ENCODE assay signal across 11 mouse cellular contexts in the genomic region with DNA sequence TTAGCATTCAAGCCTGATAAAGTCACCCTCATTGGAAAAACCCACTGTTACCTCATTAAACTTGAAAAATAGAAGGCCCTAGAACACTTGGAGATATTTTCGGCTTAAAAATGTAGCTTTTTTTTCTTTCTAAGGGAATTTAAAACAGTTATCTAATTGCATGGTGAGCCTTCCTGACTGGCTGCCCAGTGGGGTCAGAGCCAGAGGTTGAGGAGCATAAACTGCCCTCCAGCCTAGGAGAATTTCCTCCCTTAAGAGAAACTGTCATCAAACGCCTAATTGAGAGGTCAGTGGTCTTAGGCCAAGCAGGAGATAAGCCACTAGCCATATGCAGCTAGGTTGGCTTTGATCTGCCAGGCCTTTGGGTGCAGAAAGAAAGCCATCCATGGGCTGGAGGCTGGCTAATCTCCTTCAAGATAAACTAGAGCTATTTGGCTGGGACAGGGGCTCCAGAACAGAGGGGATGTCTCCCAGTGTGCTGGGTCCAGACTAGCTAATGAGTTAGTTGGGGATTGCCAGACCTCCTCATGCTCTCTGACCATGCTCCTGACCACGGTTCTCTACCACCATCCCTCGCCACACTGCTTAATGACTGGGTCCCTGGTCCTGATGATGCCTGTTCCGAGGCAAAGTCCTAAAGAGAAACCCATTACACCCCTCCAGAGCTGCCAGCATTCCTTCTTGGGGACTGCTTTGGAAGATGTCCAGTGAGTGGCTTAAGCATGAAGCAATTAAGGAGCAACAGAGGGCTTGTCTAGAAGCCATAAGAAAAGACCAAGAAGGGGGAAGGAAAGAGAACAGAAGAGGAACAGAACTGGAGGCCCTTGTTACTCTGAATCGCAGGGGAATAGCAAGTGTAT.
DNase-seq lines count a peak whose midpoint lies in the region; ATAC-seq lines count a peak whose summit lies in the region.
"Had no signal": no experiment of that assay in that cellular context is flagged by ENCODE, and none has a peak within 500 bp of the region (broad histone marks: within the 10 kb centered on the region; RNA-seq: fewer than 3 reads in every experiment).

No protein-coding gene starts in this region.

- peak; percentile 52 for DNase-seq in Muller cell, postnatal 12 days (ENCODE audit: inconsistent ontology term)
- peak; percentile 30 for DNase-seq in heart, adult 8-10 months (ENCODE audit: low spot score)
- DNase-seq in lung, postnatal 36 days: peak; percentile 44
- DNase-seq in thymus, postnatal 10 days (ENCODE audit: low spot score in 2 of 2): no peak
- DNase-seq in spleen, postnatal 10 days (ENCODE audit: low spot score in 2 of 2): no peak
- DNase-seq: cerebellum, adult 18-20 months; thymus, postnatal 14 days had no signal

- peaks cover 29% of the 10 kb centered on the region for H3K4me1 ChIP-seq in hindbrain, embryonic 15.5 days (replicated peaks)
- peaks cover 15% of the 10 kb centered on the region for H3K4me1 ChIP-seq in hindbrain, embryonic 12.5 days

- H3K27ac ChIP-seq in hindbrain, embryonic 15.5 days (replicated peaks): peak overlapping the region; percentile 18; the same call in 1 of the 2 replicates
- no peak overlapping the region for H3K27ac ChIP-seq in hindbrain, embryonic 12.5 days
- H3K27ac ChIP-seq: hindbrain, embryonic 14.5 days had no signal

- no peaks in the 10 kb centered on the region for H3K27me3 ChIP-seq in hindbrain, embryonic 15.5 days
- H3K27me3 ChIP-seq in hindbrain, embryonic 12.5 days: peaks cover 12% of the 10 kb centered on the region

- 69% methylated on average over 6 of the region's 6 CpGs for WGBS in hindbrain, embryonic 15.5 days
- WGBS in hindbrain, embryonic 12.5 days: 84% methylated on average over 6 of the region's 6 CpGs

- no peak overlapping the region for H3K4me3 ChIP-seq in hindbrain, embryonic 15.5 days
- no peak overlapping the region for H3K4me3 ChIP-seq in hindbrain, embryonic 12.5 days

- H3K9me3 ChIP-seq in hindbrain, embryonic 15.5 days: no peaks in the 10 kb centered on the region
- H3K9me3 ChIP-seq in hindbrain, embryonic 12.5 days (replicated peaks): no peaks in the 10 kb centered on the region

- ATAC-seq in hindbrain, embryonic 15.5 days (ENCODE audit: low FRiP score, low read depth): no peak
- no peak for ATAC-seq in hindbrain, embryonic 12.5 days (ENCODE audit: low FRiP score)

- H3K9ac ChIP-seq in hindbrain, embryonic 15.5 days: no peak overlapping the region
- H3K9ac ChIP-seq in hindbrain, embryonic 12.5 days: no peak overlapping the region
- H3K9ac ChIP-seq: hindbrain, embryonic 14.5 days had no signal

- H3K36me3 ChIP-seq in hindbrain, embryonic 15.5 days: no peaks in the 10 kb centered on the region
- no peaks in the 10 kb centered on the region for H3K36me3 ChIP-seq in hindbrain, embryonic 12.5 days

- no peak overlapping the region for H3K4me2 ChIP-seq in hindbrain, embryonic 15.5 days
- no peak overlapping the region for H3K4me2 ChIP-seq in hindbrain, embryonic 12.5 days (replicated peaks)
- H3K4me2 ChIP-seq: hindbrain, embryonic 14.5 days; liver, embryonic 11.5 days had no signal

Comparison
In these comparisons a context has a peak if more than half of its experiments do, and no peak if none do; other contexts are left out.
1. DNase-seq: peak in Muller cell, postnatal 12 days (single experiment), heart, adult 8-10 months (single experiment) and lung, postnatal 36 days (single experiment); none in thymus, postnatal 10 days (0 of 2) and spleen, postnatal 10 days (0 of 2).